Mouse (Mus musculus): ENCODE results near the gene Ssna1.
"Not testable (repeated sequence)": the region's sequence is repeated elsewhere in the genome, so short reads cannot be mapped to it uniquely, and the experiment has no call there.

GRCm38 (mm10) chr2:25256443-25257109 is 15.7 kb downstream of the Ssna1 start:
- not testable (repeated sequence) for TF ChIP-seq MAX (IDR thresholded peaks at IDR 0.05); MYOD1 (IDR thresholded peaks at IDR 0.05; ENCODE audit: control insufficient read depth, insufficient read length, low read depth); CTCF (IDR thresholded peaks at IDR 0.05; ENCODE audit: control insufficient read depth, insufficient read depth, insufficient read length); USF1 (IDR thresholded peaks at IDR 0.05; ENCODE audit: low read depth)

Data from C2C12 (cell line).